Mouse (Mus musculus): ENCODE results near the gene Gm20458.

DNA sequence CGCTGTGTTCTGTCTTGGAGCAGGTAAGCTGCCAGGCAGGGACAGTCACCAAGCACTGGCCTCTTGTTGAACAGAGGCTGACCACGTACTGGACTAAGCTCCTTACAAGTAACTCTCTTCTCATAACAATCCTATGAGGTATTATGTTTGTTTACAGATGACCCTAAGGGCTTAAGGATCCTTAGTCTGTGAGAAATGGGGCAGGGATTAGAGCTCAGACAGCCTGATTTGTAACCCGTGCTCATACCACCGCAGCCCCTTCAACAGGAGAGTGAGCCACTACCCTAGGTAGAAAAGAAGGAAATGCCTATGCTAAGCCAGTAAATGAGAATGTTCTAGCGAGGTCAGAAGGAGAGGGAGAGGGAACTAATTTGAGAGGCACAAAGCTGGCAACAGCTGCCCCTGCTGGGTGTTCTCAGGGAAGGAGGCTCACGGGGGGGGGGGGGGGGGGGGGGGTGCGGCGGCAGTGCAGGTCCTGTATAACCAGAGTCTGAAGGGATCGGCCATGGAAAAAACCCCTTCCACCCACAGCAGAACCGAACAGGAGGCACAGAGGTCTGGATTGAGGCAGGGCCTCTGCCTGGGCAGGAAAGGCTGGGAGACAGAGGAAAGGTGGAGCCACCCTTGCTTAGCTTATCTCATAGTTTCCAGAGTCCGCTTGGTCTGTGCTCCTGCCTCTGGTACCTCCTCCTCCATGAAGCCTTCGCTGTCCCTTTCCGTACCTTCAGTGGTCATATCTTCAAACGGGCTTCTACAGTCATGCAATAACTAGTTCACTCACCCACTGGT lies 51.5 kb downstream of the Gm20458 start:
- TF ChIP-seq CTCF (IDR thresholded peaks at IDR 0.05; ENCODE audit: extremely low read depth, insufficient read depth, low read length) (no peak), POLR2A (IDR thresholded peaks at IDR 0.05; ENCODE audit: extremely low read depth, insufficient read depth, low read length) (no peak)
